Mouse (Mus musculus): ENCODE measurements around the gene Jdp2. TPM values are rescaled to one million over a fixed set of nuclear protein-coding genes. Genes with fewer than 3 reads are reported as not detected.

Gene Jdp2
- polyA plus RNA-seq, 1 experiment, result 21.2 TPM

DNA sequence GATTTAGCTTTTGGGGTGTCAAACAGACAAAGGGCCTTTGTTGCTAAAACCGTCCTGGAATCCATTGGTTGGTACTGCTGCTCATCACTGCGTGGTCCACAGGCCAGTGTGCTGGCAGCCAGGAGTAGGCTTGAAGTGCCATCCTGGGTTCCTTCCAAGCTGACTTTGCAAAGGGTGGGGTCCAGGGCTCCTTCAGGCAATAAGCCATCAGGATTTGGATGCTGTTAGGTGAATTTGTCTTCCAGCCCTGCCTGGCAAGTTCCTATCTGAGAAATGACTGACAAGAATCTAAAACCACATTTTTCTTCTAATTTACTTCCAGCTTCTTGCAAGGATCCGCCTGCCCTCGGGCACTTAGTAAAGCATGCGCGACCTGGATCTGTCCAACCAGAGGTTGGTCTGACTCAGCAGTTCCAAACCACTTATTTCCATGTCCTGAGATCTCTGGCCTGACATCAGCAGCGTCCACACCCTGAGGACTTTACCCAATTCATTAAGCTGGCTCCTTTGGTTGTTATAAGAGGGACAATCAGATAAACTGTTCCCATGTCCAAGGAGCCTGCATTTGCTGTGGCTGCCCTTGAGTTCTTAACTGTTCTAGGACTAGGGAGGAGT lies 20.6 kb downstream of the Jdp2 start:
- Histone ChIP-seq H3K4me3 (replicated peaks; ENCODE audit: control insufficient read depth, low read depth, low read length) (no peak overlapping the region), H3K4me1 (ENCODE audit: control insufficient read depth, insufficient read depth, low read length) (peaks cover 3% of the 10 kb centered on the region; the same call in 1 of the 2 replicates), H3K27ac (ENCODE audit: control insufficient read depth, insufficient read depth, low read depth, low read length, poor library complexity) (no peak overlapping the region)
- WGBS, result 57% methylated on average over 7 of the region's 7 CpGs
- TF ChIP-seq POLR2A (IDR thresholded peaks at IDR 0.05; ENCODE audit: borderline replicate concordance, control insufficient read depth, low read depth, low read length), result no peak
- no peak for TF ChIP-seq CTCF (IDR thresholded peaks at IDR 0.05; ENCODE audit: control insufficient read depth, insufficient read depth, low read length)

DNA sequence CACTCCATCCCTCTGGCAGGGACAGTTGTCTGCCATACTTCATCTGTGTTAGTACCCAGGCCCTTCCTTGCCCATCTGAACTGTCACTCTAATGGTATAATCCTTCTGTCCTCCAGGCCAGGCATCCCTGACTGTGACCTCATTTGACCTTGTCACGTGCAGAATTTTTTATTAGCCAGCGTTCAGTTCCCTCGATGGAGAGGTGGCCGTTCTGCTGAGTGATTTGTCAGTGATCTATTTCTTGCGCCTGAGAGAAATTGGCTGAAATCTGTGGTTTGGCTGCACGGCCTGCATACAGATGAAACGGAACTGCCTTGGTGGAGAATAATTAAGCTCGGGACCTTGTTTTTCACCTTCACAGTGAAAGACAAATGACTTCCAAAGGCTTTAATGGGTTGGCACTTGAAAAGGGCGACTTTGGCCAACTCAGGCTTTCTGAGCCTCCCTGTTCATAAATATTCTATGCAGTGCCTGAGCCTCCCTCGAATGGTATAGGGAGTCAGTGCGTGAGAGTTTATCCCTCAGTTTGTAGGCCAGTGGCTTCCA lies 21.1 kb downstream of the Jdp2 start:
- Histone ChIP-seq H3K27ac (ENCODE audit: control insufficient read depth, insufficient read depth, low read depth, low read length, poor library complexity) (no peak overlapping the region), H3K4me3 (replicated peaks; ENCODE audit: control insufficient read depth, low read depth, low read length) (no peak overlapping the region), H3K4me1 (ENCODE audit: control insufficient read depth, insufficient read depth, low read length) (peaks cover 3% of the 10 kb centered on the region; the same call in 1 of the 2 replicates)
- TF ChIP-seq CTCF (IDR thresholded peaks at IDR 0.05; ENCODE audit: control insufficient read depth, insufficient read depth, low read length) (no peak), POLR2A (IDR thresholded peaks at IDR 0.05; ENCODE audit: borderline replicate concordance, control insufficient read depth, low read depth, low read length) (no peak)
- 77% methylated on average over 11 of the region's 11 CpGs for WGBS

DNA sequence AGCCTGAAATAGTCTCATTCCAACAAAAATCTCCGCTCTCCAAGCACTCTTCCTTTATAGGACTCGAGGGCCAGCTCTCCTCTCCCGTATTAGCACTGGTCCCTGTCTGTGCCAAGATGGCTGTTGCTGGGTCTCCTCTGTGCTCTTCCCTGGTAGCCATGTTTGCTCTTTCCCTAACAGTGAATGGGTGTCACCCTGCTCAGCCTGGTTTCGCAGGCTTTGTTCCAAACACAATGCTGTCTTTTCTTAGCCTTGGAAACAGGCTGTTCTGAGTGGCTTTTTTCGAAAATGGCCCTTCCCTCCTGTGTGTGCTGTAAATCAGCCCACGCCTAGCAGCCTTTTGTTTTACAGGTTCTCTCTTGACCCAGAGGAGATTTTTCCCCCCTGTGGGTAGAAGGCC lies 22.2 kb downstream of the Jdp2 start:
- WGBS, result 84% methylated on average over 6 of the region's 6 CpGs
- Histone ChIP-seq H3K27ac (ENCODE audit: control insufficient read depth, insufficient read depth, low read depth, low read length, poor library complexity) (no peak overlapping the region), H3K4me3 (replicated peaks; ENCODE audit: control insufficient read depth, low read depth, low read length) (no peak overlapping the region), H3K4me1 (ENCODE audit: control insufficient read depth, insufficient read depth, low read length) (peaks cover 3% of the 10 kb centered on the region; the same call in 1 of the 2 replicates)
- TF ChIP-seq CTCF (IDR thresholded peaks at IDR 0.05; ENCODE audit: control insufficient read depth, insufficient read depth, low read length) (no peak), POLR2A (IDR thresholded peaks at IDR 0.05; ENCODE audit: borderline replicate concordance, control insufficient read depth, low read depth, low read length) (no peak)

DNA sequence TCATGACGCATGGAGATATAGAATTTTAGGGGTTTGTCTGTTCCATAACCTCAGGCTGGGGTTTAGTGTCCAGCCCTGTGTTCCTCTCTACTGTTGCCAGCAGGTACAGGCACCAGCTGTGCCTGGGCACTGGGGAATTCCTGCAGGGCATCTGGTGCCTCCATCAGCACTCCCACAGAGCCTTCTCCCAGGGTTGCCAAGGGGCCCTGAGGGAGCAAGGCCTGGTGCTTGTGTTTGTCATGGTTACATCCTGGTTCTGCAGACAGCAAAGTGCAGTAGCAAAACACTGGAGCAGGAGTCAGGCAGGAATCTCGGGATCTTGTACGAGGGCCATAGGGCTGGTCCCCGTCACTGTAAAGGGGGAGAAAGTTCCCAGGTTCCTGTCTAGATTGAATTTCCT lies 22.8 kb downstream of the Jdp2 start:
- TF ChIP-seq POLR2A (IDR thresholded peaks at IDR 0.05; ENCODE audit: borderline replicate concordance, control insufficient read depth, low read depth, low read length) (no peak), CTCF (IDR thresholded peaks at IDR 0.05; ENCODE audit: control insufficient read depth, insufficient read depth, low read length) (no peak)
- peaks cover 3% of the 10 kb centered on the region for H3K4me1 ChIP-seq (ENCODE audit: control insufficient read depth, insufficient read depth, low read length)
- no peak overlapping the region for H3K27ac ChIP-seq (ENCODE audit: control insufficient read depth, insufficient read depth, low read depth, low read length, poor library complexity)
- WGBS, result 81% methylated on average over 4 of the region's 4 CpGs
- no peak overlapping the region for H3K4me3 ChIP-seq (replicated peaks; ENCODE audit: control insufficient read depth, low read depth, low read length)

DNA sequence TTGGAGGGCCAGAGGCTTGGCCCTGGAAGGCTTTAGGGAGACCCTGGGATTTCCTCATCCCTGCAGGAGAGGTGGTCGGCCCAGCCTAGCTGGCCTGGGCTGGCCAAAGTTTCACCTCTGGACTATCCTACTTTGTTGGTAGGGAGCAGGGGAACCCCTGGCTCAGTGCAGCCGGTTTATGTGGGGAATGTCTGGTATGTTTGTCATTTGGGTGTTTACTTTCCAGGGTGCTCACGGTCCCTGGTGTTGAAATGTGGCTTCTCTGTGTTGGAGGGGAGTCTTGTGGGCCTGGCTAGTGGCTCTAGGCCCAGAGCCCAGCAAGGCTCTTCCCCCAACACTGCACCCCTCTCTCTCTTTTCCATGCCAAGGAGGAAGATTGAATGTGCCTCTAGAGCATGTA lies 24.9 kb downstream of the Jdp2 start:
- Histone ChIP-seq H3K27ac (ENCODE audit: control insufficient read depth, insufficient read depth, low read depth, low read length, poor library complexity) (no peak overlapping the region), H3K4me3 (replicated peaks; ENCODE audit: control insufficient read depth, low read depth, low read length) (no peak overlapping the region), H3K4me1 (ENCODE audit: control insufficient read depth, insufficient read depth, low read length) (peaks cover 6% of the 10 kb centered on the region)
- TF ChIP-seq CTCF (IDR thresholded peaks at IDR 0.05; ENCODE audit: control insufficient read depth, insufficient read depth, low read length), result no peak
- TF ChIP-seq POLR2A (IDR thresholded peaks at IDR 0.05; ENCODE audit: borderline replicate concordance, control insufficient read depth, low read depth, low read length), result no peak
- 57% methylated on average over 3 of the region's 3 CpGs for WGBS

DNA sequence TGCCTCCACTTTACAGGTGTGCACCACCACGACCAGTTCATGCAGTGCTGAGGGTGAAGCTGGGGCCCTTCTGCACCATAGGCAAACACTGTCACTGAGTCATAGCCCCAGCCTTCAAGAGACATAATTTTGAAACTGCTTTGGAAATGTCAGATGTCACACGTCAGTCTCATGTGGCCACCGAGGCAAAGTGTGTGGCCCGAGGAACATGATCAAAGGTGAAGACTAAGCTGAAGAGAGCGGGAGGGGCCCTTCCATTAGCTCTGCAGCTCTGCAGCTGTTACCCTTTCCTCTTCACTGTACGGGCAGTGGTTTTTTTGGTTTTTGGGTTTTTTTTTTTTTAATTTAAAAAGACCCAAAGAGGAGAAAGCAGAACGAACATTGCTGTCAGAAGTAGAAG lies 25.8 kb downstream of the Jdp2 start:
- TF ChIP-seq POLR2A (IDR thresholded peaks at IDR 0.05; ENCODE audit: borderline replicate concordance, control insufficient read depth, low read depth, low read length) (no peak), CTCF (IDR thresholded peaks at IDR 0.05; ENCODE audit: control insufficient read depth, insufficient read depth, low read length) (no peak)
- WGBS, result 7% methylated on average over 7 of the region's 7 CpGs
- Histone ChIP-seq H3K4me3 (replicated peaks; ENCODE audit: control insufficient read depth, low read depth, low read length) (no peak overlapping the region), H3K27ac (ENCODE audit: control insufficient read depth, insufficient read depth, low read depth, low read length, poor library complexity) (no peak overlapping the region), H3K4me1 (ENCODE audit: control insufficient read depth, insufficient read depth, low read length) (peaks cover 8% of the 10 kb centered on the region)

DNA sequence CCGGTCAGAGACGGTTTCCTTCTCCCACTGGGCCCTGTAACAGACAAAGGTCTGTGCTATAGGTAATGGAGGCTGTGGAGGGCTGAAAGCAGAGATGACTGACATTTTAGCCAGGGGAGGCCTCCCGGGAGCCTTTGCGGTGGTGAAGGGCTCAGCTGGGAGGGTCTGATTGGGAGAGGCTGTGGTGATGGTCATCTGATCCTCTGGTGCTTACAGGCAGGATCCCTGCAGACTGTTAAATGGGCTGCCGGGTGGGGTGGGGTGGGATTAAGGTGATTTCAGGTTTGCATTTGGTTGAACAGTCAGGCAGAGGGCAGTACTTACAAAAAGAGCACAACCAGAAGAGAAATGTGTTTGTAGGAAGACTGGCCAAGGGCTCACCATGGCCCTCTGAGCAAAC lies 27.0 kb downstream of the Jdp2 start:
- TF ChIP-seq POLR2A (IDR thresholded peaks at IDR 0.05; ENCODE audit: borderline replicate concordance, control insufficient read depth, low read depth, low read length), result no peak
- no peak for TF ChIP-seq CTCF (IDR thresholded peaks at IDR 0.05; ENCODE audit: control insufficient read depth, insufficient read depth, low read length)
- Histone ChIP-seq H3K27ac (ENCODE audit: control insufficient read depth, insufficient read depth, low read depth, low read length, poor library complexity) (no peak overlapping the region), H3K4me3 (replicated peaks; ENCODE audit: control insufficient read depth, low read depth, low read length) (no peak overlapping the region), H3K4me1 (ENCODE audit: control insufficient read depth, insufficient read depth, low read length) (peaks cover 11% of the 10 kb centered on the region)
- 72% methylated on average over 5 of the region's 5 CpGs for WGBS

DNA sequence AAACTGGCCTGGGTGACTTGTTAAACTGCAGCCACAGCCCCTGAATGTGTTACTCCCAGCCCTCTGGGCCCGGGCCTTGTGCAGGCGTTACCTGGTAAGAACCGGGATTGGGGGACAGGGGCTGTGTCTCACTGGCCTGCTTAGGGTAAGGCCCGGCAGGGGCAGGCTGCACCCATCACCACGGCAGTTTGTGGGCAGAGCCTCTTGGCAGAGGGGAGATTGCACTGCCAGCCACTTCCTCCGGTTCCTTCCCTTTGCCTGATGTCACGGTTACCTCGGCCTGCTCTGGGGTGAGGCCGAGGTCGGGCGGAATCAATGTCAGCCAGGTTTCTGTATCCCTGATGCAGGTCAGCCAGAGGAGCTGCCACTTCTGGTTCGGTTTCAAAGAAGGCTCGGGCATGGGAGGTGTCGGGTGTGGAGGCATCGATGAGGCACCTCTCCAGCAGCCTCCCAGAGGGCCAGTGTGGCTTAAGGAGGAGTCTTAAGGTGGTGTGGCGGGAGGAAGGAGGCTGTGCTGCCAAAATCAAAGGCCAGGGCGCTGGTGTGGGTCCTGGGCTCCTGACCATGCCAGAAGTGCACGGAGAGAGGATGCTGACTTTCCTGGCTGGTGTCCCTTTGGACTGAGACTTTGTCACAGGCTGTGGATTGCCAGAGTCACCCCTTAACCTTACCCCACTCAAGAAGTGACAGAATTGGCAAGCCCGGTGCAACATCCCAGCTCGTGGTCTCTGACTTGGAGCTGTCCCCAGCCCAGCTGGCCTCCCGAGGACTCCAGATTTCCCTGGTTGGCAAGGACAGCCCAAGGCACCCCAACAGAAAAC lies 31.0 kb downstream of the Jdp2 start:
- Histone ChIP-seq H3K27ac (ENCODE audit: control insufficient read depth, insufficient read depth, low read depth, low read length, poor library complexity) (peak overlapping the region; percentile 83), H3K4me3 (replicated peaks; ENCODE audit: control insufficient read depth, low read depth, low read length) (no peak overlapping the region), H3K4me1 (ENCODE audit: control insufficient read depth, insufficient read depth, low read length) (peaks cover 12% of the 10 kb centered on the region)
- TF ChIP-seq CTCF (IDR thresholded peaks at IDR 0.05; ENCODE audit: control insufficient read depth, insufficient read depth, low read length), result no peak
- no peak; the same call in 1 of the 2 replicates for TF ChIP-seq POLR2A (IDR thresholded peaks at IDR 0.05; ENCODE audit: borderline replicate concordance, control insufficient read depth, low read depth, low read length)
- WGBS, result 8% methylated on average over 21 of the region's 21 CpGs

Measured in bone marrow, adult 2 months (tissue).